ENCODE assay signal across 12 mouse cellular contexts in the genomic region with DNA sequence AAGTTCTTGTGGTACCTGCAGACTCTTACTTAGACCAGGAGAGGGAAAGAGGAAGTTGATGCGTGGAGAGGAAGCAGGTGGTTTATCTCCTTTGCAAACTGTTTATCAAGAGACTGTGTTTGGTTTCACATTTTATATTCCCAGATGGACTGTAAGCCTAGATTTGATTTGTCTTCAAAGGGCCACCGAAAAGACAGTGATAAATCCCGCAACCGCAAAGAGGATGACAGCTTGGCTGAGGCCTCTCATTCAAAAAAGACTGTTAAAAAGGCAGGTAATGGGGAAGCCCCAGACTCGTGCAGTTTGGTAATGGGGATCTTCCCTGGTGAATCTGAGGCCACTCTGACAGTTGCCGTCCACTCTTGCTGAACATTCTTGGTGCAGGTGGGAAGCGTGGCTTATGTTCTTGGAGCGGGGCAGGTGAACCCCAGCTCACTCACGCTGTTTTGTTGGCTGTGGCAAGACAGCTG. TPM values are rescaled to one million over a fixed set of nuclear protein-coding genes. Genes with fewer than 3 reads are reported as not detected.
DNase-seq lines count a peak whose midpoint lies in the region; ATAC-seq and TF ChIP-seq lines count a peak whose summit lies in the region.
"Had no signal": no experiment of that assay in that cellular context is flagged by ENCODE, and none has a peak within 500 bp of the region (broad histone marks: within the 10 kb centered on the region; RNA-seq: fewer than 3 reads in every experiment).

No protein-coding gene starts in this region.

- 0 out of 2 replicates have a peak overlapping the region, but pooled peaks have one; percentile 14 for H3K9ac ChIP-seq in kidney, postnatal 0 days (ENCODE audit: low read depth, low read length)
- H3K9ac ChIP-seq: hindbrain, embryonic 15.5 days; lung, embryonic 15.5 days had no signal

- H3K4me1 ChIP-seq in kidney, postnatal 0 days (replicated peaks; ENCODE audit: insufficient read depth, low read length), result peaks cover 26% of the 10 kb centered on the region; the same call in 1 of the 2 replicates

- peaks cover 49% of the 10 kb centered on the region for H3K36me3 ChIP-seq in kidney, postnatal 0 days (ENCODE audit: insufficient read depth, low read length)

- no peaks in the 10 kb centered on the region for H3K27me3 ChIP-seq in kidney, postnatal 0 days (ENCODE audit: insufficient read depth, low read length)
- H3K27me3 ChIP-seq: hindbrain, embryonic 15.5 days; lung, embryonic 15.5 days had no signal

- TF ChIP-seq CTCF in kidney, postnatal 0 days (IDR thresholded peaks at IDR 0.05; ENCODE audit: low read depth), result no peak

- peak overlapping the region; percentile 11; the same call in 1 of the 2 replicates for H3K4me2 ChIP-seq in kidney, postnatal 0 days (ENCODE audit: low read length)
- H3K4me2 ChIP-seq: hindbrain, embryonic 15.5 days; liver, embryonic 11.5 days; lung, embryonic 15.5 days had no signal

- H3K9me3 ChIP-seq in kidney, postnatal 0 days (replicated peaks; ENCODE audit: low read length), result no peaks in the 10 kb centered on the region
- H3K9me3 ChIP-seq: hindbrain, embryonic 15.5 days; lung, embryonic 15.5 days had no signal

- DNase-seq in kidney, postnatal 0 days (ENCODE audit: low spot score), result no peak
- no peak for DNase-seq in kidney, adult 11 months
- DNase-seq in CD4-positive helper T cell, adult 2 months (ENCODE audit: low read depth, low spot score), result peak; percentile 55
- DNase-seq in MEL-GATA-1-ER (ENCODE audit: extremely low read depth, low read depth), result peak; percentile 96
- DNase-seq in naive thymus-derived CD4-positive, alpha-beta T cell, adult 2 months (ENCODE audit: low read depth), result peak; percentile 54
- no peak for DNase-seq in layer of hippocampus, postnatal 14 days (ENCODE audit: low spot score in 2 of 2)
- DNase-seq in cerebellum, adult 9-11 months, result no peak
- DNase-seq: cerebellum, adult 11-12 months; right cerebral cortex, postnatal 14 days had no signal

- no peak overlapping the region for H3K4me3 ChIP-seq in kidney, postnatal 0 days (replicated peaks; ENCODE audit: low read depth, low read length)
- H3K4me3 ChIP-seq: hindbrain, embryonic 15.5 days; lung, embryonic 15.5 days had no signal

- H3K27ac ChIP-seq in kidney, postnatal 0 days, result no peak overlapping the region
- H3K27ac ChIP-seq: hindbrain, embryonic 15.5 days; lung, embryonic 15.5 days had no signal

- WGBS in kidney, postnatal 0 days, result 53% methylated on average over 9 of the region's 9 CpGs

- no peak for ATAC-seq in kidney, postnatal 0 days (replicated peaks; ENCODE audit: low FRiP score, low read depth)

RNA-seq across cellular contexts. Expression of a gene that starts 3.6 kb away (rescaled TPM):
- polyA plus RNA-seq in kidney, postnatal 0 days (2015; fragmentation: Nextera tagmentation; extraction: Ambion mirVana), result 142 TPM in 2 replicates
- 10 to 100 TPM; 40.5 to 42.4 TPM for total RNA-seq in layer of hippocampus, postnatal 14 days (2021)

RNA-seq across cellular contexts. Expression of a gene that starts 5.1 kb away (rescaled TPM):
- polyA plus RNA-seq in kidney, postnatal 0 days (2015; fragmentation: Nextera tagmentation; extraction: Ambion mirVana), result 45.4 and 49.0 TPM in 2 replicates
- 10 to 100 TPM; 69.8 to 76.3 TPM for total RNA-seq in layer of hippocampus, postnatal 14 days (2021)

RNA-seq across cellular contexts. Expression of a gene that starts 23.6 kb away (rescaled TPM):
- 0.69 and 1.2 TPM in 2 replicates for polyA plus RNA-seq in kidney, postnatal 0 days (2015; fragmentation: Nextera tagmentation; extraction: Ambion mirVana)
- 1 to 10 TPM; 2.1 to 4.2 TPM for total RNA-seq in layer of hippocampus, postnatal 14 days (2021)

RNA-seq across cellular contexts. Expression of a gene that starts 49.2 kb away (rescaled TPM):
- polyA plus RNA-seq in kidney, postnatal 0 days (2015; fragmentation: Nextera tagmentation; extraction: Ambion mirVana), result 23.2 and 23.5 TPM in 2 replicates
- total RNA-seq in layer of hippocampus, postnatal 14 days (2021), result 10 to 100 TPM in 1 of 2 experiments, 1 to 10 TPM in 1; 8.8 to 11.2 TPM

RNA-seq across cellular contexts. Expression of a gene that starts 57.8 kb away (rescaled TPM):
- polyA plus RNA-seq in kidney, postnatal 0 days (2015; fragmentation: Nextera tagmentation; extraction: Ambion mirVana), result 0.28 and 0.34 TPM in 2 replicates
- not detected for total RNA-seq in layer of hippocampus, postnatal 14 days (2021)

Comparison
In these comparisons a context has a peak if more than half of its experiments do, and no peak if none do; other contexts are left out.
1. DNase-seq: peak in CD4-positive helper T cell, adult 2 months (single experiment), MEL-GATA-1-ER (single experiment) and naive thymus-derived CD4-positive, alpha-beta T cell, adult 2 months (single experiment); none in kidney, postnatal 0 days (single experiment), kidney, adult 11 months (single experiment), layer of hippocampus, postnatal 14 days (0 of 2) and cerebellum, adult 9-11 months (single experiment).